Mouse (Mus musculus): Measurements from ENCODE around the gene Arl6.

GRCm38 (mm10) chr16:59639102-59639691 lies at the start of gene Arl6:
- TF ChIP-seq CTCF (IDR thresholded peaks at IDR 0.05; ENCODE audit: low read depth) (0 out of 2 replicates have a peak, but pooled peaks have one; percentile 5), EP300 (optimal IDR thresholded peaks at IDR 0.05) (no peak)
